Mouse (Mus musculus) naive thymus-derived CD4-positive, alpha-beta T cell, adult 2 months (primary cell): ENCODE results near the gene Zfand3.
A peak's percentile ranks its signal among the peaks of the same experiment; 100 is the strongest.

Source experiments
- DNase-seq: peaks from one replicate; pipeline ENCODE4 v3.0.0-alpha.2; 2011; ENCODE audit warnings: low read depth

The Zfand3 gene

DNA sequence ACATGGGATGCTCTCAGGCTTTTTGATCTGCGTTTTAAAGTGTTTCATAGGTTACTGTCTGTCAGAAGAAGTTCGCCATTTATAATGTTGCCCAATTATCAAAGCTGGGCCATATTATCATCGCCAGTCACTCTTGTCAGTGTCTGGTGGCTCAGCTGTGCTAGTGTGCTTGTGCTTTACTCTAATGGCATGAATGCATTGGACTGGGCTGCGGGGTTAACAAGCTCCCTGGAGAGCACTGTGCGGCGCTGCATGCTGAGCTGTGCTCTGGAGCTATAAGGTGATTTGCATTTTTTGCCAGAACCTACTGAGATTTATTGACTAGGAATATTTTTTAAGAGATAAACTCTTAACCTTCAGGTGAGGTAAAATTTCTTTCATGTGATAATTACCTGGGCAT lies 145.4 kb downstream of the Zfand3 start:
- no peak for DNase-seq

DNA sequence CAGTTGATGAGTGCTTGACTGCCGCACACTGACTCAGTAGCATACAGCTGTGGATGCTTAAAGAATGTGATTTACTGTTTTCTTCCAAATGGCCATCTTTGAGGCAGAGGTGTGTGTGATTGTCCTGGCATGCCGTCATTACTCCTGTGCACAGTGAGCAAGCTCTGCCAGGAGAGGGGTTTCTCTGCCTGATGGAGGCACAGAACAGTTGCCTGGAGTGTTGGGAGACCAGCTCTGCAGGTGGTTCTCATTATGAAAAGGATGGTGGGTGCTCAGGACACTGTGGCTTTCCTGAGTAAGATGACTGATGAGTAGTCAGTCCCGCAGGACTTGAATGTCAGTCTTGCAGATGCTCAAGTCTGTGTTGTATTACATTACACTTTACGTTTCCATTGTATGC lies 149.6 kb downstream of the Zfand3 start:
- no peak for DNase-seq

DNA sequence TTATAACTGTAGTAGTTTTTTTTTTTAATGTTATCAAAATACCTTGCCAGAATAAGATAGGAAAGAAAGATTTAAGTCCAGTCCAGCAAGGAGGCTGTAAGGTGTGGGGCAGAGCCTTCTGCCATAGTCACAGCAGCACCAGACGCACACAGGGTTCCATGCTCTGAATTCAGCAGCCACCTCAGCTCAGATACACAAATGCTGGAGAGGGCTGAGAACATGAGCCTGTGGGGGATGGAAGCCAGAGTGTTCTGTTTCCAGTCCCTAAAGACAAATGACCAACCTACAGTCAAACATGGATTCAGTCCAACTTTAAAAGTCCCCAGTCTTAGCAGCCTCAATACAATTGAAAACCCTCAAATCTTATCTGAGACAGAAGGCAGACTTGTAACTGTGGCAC lies 150.3 kb downstream of the Zfand3 start:
- no peak for DNase-seq

DNA sequence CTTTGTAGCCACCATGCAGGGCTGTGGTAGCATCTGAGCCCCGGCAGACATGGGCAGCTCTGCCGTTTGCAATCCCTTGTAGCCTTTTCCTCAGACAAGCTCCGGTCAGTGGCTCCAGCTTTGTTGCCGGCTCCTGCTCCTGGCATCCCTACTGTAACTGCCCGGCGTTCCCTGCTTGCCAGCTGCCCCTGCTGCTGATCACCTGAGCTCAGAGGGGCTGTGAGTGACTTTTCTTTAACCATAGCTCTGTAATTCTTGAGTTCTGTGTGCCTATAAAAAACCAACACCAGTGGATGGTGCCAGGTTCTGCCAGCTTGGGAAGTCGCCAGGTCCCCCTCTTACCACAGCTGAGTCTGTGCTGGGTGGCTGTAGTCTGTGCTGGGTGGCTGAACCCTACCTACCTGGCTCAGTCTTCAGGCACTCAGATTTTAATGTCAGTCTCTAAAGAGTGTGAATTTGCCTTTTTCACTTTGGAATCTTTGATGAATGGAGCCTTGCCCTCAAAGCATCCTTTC lies 150.9 kb downstream of the Zfand3 start:
- no peak for DNase-seq

DNA sequence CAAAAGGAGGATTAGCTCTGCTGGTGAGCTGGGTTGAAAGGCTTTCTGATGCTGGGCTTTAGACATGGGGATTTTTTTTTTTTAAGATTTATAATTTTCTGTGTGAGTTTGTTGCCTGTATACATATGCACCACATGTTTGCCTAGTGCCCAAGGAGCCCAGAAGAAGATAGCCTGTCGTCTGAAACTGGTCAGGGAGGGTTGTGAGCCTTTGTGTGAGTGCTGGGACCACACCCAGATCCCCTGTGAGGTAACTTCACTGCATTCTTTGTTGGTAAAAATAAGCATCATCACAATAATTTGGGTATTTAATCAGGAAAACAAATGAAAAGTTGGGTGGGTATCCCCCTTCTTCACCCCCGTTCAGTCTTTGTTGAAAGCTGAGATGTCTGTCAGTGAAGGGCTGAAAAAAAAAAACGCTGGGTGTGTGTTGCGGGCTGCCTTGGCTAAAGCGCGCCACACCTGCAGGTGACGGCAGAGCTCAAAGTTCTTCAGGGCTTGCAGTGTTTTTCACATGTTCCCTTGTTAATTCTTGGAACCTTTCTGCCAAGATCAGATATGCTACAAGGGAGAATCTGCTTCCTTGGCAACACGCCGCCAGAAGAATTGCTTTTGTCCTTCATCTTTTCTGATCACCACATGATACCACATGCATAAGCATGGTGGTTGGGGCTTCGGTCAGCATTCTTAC lies 154.0 kb downstream of the Zfand3 start:
- peak; percentile 30 for DNase-seq

DNA sequence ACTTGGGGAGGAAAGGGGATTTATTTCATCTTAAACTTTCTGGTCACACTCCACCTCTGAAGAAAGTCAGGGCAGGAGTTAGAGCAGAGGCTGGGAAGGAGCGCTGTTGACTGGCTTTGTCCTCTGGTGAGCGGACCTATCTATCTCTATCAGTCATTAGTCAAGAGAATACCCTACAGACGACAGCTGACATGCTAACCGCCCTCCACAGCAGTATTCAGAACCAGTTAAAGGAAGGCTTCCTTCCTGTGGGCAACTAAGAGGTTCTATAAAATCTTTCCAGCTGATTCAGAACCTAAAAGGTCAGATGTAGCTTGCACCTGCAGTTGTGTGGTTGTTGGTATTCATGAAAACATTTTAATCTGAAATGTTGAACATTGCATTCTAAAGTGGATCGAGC lies 154.8 kb downstream of the Zfand3 start:
- peak; percentile 20 for DNase-seq

DNA sequence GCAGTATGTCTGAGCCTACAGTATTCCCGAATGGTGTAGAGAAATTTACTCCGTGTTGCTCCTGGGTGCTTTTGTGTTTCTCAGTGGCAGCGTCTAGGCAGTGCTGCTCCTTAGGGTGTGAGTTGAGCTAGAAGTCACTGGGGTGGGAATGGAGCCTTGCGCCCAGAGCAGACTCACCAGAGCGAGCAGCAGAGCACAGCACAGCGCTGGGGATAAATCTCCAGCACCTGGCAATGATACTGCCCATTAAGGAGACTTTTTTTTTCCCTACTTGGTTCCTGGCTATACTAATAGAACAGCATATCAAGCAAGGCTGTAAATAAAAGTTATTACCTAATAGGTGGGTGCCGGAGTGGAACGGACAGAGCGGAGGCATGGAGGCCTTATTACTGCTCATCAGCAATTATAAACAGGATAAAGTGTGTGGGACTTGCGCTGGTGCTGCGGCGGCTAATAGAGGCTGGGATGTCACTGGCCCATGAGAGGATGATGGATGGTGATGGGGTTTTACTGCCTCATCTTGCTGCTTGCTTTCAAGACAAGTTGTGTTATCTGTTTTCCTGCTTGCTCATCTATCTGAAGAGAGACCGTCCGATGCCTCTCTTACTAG lies 156.4 kb downstream of the Zfand3 start:
- no peak for DNase-seq

DNA sequence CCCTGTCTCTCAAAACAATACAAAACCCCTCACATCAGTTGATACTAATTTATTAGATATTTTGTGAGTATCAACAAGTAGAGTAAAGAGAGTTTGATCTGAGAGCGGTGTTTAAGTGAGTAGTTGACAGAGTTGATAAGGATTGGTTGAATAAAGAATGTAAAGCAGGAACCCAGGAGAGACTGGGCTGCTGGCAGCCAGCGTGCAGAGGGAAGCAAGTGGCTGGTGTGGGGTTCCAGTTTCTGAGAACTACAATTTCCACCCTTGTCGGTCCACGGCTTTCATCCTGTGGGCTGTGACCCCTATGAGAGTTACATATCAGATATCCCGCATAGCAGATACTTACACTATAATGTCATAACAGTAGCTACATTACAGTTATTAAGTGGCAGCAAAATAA lies 158.4 kb downstream of the Zfand3 start:
- DNase-seq = no peak

DNA sequence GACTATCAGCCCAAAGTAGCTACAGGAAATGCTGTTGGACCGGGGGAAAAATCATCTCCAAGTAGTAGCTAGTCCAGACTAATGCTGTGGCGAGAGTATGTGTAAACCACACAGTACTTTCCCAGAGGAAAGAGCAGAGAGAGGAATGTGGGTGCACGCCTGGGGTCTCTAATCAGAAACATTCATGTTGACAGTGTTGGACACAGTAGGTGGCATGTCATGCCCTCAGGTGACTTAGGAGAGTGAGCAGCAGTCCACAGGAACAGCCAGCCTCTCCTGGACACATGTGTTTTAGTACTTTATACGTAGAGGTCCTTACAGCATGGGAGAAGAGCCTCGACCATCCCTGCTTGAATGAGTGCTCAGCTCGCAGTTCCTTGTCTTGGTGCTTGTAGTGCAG lies 159.3 kb downstream of the Zfand3 start:
- no peak for DNase-seq

DNA sequence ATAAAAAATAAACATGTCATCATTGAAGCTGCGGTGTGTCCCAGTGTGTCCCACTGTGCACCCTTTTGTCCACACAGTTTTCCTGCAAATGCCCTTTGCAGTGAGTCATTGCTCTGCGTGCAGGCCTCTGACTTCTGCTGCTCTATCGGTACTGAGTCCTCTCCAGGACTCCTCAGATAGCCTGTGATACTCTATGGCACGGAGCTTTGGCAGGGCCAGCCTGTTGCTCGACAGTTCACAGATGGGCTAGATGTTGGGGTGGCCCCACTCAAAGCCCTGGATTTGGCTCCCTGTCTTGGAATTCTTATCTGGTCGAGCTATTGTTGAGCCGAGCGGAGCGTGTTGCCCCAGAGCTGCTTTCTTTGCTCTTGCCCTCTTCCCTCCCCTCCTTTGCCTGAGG lies 160.3 kb downstream of the Zfand3 start:
- no peak for DNase-seq

DNA sequence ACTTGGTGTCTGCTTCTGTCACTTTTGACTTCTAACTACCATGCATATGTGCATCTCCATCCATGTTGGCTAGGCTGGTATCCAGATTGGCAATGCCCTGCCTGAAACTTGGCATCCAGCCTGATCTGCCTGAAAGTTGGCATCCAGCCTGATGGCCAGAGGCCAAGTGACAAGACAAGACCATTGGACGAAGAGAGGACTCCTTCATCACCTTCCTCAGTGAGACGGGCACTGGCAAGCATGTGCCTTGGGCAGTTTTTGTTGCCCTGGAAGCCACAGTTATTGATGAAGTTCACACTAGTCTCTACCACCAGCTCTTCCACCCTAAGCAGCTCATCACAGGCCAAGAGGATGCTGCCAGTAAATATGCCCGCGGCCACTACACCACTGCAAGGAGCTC lies 172.9 kb downstream of the Zfand3 start:
- no peak for DNase-seq

DNA sequence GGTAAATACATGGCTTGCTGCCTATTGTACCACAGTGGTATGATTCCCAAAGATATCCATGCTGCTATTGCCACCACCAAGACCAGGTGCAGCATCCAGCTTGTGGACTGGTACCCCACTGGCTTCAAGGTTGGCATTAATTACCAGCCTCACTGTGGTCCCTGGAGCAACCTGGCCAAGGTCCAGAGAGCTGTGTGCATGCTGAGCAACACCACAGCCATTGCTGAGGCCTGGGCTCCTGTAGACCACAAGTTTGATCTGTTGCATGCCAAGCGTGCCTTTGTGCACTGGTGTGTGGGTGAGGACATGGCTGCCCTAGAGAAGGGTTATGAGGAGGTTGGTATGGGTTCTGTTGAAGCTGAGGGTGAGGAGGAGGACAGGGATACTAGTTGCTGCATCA lies 173.9 kb downstream of the Zfand3 start:
- DNase-seq = no peak

DNA sequence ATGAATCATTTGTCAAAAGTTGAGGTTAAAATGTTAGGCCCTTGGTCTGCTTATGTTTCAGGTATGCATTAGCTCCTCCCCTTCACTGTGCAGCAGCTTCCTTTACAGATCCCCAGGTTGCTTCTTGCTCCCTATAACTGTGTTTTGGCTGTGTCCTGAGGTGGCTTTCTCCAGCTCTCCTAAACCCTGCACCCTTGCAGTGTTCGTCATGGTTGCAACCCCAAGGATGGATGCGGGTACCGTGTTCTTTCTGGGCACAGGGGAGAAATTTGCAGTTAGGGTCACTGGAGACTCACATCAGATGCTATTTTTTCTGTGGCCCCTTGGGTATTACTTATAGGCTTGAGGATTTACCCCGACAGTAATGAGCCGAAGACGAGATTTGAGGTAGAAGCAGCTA lies 175.7 kb downstream of the Zfand3 start:
- no peak for DNase-seq

DNA sequence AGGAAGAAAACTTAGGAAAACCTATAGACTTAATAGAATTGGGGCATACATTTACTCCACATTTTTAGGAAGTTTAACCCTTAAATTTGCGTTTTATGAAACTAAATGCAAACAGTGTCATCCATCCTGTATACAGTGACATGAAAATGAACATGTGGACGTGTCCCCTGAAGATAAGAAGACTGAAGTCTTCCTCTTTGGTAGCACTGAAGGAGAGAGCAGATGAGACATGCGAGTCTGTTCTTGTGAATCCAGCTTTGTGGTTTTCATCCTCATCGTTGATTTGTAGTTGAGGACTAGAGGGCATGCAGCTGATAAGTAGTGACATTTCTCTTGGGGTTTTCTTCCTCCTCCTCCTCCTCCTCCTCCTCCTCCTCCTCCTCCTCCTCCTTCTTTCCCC lies 177.0 kb downstream of the Zfand3 start:
- no peak for DNase-seq

DNA sequence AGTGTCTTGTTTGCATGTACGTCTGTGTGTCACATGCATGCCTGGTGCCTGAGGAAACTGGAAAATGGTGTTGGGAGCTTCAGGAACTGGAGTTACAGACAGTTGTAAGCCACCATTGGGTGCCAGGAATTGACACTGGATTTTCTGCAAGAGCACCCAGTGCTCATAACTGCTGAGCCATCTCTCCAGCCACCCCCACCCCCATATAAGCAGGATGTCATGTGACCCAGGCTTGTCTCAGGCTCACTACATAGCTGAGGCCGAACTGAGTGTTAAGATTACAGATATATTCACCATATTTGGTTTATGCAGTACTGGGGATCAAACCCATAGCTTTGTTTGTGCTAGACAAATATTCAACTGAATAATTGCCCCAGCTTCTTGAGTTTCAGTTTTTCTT lies 177.5 kb downstream of the Zfand3 start:
- DNase-seq = peak; percentile 30

DNA sequence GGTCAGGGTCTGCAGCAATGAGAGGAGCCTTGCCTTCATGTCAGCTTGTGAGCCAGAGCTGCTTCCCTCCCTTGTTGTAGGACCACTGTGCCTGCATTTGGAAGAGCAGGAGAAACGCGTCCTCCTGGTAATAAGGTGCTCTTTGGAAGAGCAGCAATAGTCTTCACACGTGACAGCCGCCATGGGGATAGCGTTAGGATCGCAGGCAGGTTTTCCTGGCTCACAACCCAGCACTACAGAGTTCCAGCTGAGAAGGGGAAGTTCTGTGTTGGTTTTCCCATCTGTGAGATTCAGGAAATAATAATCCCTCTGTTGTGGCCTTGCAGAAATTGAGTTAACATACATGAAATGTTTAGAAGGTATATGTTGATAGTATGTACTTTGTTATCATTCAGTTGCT lies 179.0 kb downstream of the Zfand3 start:
- no peak for DNase-seq

DNA sequence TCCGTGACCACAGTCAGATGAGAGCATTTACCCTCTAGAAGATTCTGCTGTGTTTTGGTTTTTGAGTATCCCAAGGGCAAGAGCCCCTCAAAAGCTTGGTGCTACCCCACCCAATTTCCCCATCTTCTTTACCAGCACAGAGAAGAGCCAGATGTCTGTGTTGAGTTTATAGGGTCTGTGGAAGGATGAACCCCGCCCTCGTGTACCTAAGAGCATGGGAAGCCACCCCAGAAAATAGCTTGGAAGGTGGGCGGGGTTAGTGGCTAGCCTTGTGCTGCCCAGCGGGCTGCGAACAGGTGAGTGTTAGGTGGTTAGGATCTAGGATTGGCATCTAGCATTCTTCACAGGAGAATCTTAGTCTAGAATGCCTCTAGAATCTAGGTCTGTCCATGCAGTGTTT lies 182.6 kb downstream of the Zfand3 start:
- DNase-seq = no peak

DNA sequence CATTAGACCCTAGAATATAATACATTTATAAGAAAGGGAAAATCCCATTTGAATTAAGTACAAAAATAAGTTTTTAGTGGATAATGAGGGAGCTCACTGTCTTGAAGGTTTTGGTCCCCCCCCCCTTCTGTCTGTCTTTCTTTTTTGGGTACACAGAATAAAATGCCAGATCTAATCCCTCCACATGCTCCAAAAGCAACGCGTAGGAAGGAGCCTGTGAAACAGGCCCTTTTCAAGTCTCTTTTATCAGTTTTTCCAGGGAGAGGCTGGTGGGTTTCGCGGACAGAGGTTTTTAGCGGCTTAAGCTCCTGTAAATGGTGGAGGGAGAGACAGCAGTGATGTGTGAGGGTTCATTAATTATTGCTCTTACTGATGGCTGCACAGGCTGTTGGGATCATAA lies 183.0 kb downstream of the Zfand3 start:
- no peak for DNase-seq

DNA sequence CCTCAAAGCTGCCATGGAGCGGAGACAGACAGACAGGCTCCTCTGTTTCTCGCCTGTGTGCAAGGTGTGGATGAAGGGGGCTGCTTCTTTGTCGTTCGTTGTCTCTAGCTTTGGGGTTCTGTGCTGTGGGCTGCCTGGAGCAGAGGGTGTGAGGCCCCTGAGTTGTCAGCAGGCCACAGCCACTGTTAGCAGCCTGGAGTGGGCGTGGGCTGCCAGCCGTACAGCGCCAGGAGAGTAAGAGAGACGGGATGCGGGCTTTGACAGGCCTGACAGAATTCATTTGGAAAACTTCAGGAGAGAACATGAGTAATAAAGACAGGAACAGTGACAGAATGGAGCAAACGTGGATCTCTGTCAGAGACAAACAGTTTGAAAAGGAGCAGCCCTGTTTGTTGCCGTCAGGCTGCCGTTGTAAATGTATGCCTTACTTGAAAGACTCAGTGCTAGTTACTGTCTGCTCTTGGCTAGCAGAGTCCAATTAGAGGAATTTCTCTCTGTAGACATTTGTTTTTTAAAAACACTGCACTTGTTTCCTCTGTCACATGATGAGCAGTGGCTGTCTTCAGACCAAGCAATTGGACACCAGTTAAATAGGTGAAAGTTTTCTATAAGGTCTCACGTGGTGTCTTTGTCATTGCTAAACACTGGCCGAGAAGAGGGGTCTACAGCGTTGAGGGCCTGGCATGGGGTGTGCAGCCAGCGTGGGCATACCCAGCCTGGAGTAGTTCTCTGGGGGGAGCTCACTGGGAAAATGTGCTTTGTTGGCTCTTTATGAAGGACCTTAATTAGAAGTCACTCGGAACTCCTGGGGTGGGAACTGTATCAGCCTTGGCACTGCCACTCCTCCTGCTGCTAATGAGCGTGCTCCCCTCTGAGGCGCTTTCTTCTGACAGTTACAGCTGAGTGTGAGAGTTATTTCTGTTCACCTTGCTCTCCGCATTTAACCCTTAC lies 183.8 kb downstream of the Zfand3 start:
- DNase-seq = no peak

DNA sequence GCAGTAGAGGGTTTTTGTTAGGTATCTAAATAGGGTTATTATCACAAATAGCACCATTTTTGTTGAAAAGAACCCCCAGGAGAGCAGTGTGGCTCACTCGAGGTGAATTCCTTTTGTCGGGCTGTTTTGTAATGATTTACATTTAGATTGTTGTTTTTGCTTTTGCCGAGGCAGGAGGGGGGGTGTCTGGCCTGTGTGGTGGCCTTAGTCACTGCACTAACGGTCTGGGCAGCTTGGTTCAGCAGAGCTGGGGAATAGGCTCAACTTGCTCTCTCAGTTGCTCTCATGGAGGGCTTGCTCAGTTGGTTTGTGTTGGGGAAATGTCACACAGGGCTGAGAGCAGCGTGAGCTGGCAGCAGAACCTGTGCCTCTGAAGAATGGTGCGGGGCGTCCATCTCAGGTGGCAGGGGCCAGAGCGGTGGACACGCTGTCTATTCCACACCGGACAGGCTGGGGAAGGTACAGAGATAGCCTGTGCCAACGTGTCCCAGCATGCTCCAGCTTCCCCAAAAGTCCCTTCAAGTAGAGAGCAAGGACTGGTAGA lies 186.6 kb downstream of the Zfand3 start:
- DNase-seq = no peak

DNA sequence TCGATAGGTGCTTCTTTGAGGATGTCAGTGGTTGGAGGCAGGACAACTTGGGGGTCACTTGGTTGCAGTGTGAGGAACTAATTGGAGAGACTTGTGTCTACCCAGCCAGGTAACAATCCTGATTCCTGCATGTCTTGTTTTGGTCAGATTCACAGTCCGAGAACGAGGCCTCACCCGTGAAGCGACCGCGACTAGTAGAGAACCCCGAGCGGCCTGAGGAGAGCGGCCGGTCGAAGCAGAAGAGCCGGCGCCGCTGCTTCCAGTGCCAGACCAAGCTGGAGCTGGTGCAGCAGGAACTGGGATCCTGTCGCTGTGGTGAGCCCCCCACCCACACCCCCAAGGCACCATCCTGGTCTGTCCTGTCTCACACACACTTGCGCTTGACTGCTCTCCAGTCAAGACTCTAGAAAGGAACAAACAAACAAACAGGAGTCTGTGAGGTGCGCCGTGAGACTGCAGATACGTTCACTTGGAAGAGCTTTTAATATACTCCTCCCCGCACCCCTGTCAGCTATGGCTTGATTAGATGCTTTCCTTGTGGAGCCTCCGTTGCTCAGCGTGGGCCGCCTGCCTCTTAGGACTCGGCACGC lies 188.0 kb downstream of the Zfand3 start:
- DNase-seq = no peak

DNA sequence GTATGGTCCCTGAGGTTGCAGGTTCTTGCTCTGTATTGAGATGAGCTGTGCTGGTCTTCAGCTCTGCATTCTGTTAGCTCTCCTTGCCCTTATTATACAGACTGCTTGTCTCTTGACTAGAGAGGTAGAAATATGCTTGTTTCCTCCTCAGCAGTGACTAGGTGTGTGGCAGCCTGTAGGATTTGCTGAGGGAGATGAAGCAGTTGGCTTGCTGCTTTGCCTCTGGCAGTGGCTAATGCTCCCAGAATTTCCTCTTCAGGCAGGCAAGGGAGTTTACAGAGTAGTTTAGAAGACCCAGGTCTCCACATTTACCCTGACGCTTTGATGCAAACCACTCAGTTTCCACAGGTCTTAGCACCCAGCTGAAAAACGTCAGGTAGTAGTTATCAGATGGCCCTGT lies 189.1 kb downstream of the Zfand3 start:
- DNase-seq = no peak
